Mouse (Mus musculus) gastrocnemius, postnatal 10 days (tissue): ENCODE measurements around the gene Pde4d. TPM values are rescaled to one million over a fixed set of nuclear protein-coding genes. Genes with fewer than 3 reads are reported as not detected.

Source experiments
- DNase-seq: peaks from one replicate; pipeline ENCODE4 v3.0.0; 2021; ENCODE audit warnings: mixed read lengths
- microRNA-seq, 2 experiments: library from miRNA; unstranded; fragments of <30 nt; microRNA quantifications; one replicate each; pipeline ENCODE4 v1.2.0; 2021
- total RNA-seq, 2 experiments: library from RNA; stranded (reverse); gene quantifications; 2 replicates each; pipeline ENCODE4 v1.2.3; 2021

The Pde4d gene
- total RNA-seq, 2 experiments from 2014 or later: 79.5 to 83.1 TPM

- no peak for DNase-seq
Observed at GRCm38 (mm10) chr13:109933554-109933953, 1483.8 kb downstream of the Pde4d start.

- no peak for DNase-seq
Observed at GRCm38 (mm10) chr13:109936866-109937265, 1487.1 kb downstream of the Pde4d start.

DNA sequence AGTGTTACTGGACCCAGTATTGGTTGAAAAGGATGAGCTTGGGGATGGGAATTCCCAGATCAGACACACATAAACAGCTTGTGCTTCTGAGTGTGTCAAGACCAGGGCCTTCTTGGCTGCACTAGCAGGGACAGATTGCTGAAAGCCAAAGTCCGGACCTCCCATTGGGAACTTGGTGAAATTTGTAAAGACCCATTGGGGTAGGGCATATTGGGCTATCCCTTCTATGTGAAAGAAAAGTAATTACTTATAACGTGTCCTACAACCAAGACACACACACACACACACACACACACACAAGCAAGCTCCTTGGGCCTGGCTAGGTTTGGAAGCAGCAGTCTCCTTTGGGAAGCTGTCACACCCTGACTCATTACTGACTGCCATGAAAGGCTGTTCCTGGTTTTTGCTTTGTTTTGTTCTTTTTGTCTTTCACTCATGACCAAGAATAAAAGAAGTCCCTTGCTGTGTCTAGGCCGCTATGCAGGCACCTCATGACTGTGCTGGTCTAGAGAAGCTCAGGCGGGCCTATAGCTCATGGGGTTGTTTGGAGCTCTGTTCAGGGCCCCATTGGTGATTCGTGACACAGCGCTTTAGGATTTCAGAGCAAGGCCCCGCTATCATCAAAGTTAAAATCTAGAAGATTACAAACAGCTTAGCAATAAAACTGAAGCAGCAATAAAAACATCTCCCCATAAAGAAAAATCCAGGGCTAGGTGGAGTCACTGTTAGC is 1495.2 kb downstream of the Pde4d start:
- DNase-seq: no peak

GRCm38 (mm10) chr13:109951466-109951865 is 1501.7 kb downstream of the Pde4d start:
- peak; percentile 43 for DNase-seq

- no peak for DNase-seq
Observed at GRCm38 (mm10) chr13:109954189-109954588, 1504.4 kb downstream of the Pde4d start.

- DNase-seq: no peak
Observed at GRCm38 (mm10) chr13:109957953-109958352, 1508.2 kb downstream of the Pde4d start.

DNA sequence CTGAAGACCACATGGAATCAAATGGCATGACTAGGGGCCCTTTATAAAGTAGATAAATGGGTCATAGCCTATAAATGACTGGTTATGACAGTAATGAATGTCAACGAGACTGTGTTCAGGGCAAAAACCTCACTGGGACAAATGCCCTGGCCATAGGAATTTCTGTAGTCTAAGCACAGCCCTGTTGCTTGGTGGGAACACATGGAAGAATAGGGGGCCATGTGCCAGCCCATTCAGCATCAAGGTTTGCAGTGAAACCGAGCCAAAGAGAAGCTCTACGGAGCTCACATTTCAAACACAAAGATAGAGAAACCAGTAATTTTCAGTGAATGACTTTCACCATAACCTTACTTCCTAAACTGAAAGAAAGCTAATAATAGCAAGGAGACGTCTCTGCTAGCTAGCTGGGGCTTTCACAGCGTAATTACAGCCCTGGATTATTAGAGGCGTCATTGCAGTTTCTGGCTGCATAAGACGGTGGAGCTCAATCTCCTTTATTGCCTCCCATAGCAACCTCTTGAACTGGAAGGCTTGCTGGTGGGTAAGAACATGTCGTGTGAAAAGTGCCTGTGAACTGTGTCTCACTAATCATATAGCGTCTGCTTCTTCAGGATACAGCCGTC is 1533.2 kb downstream of the Pde4d start:
- DNase-seq: no peak

- DNase-seq: no peak
Observed at GRCm38 (mm10) chr13:109985411-109985810, 1535.7 kb downstream of the Pde4d start.

- DNase-seq: peak; percentile 47
Observed at GRCm38 (mm10) chr13:109985892-109986291, 1536.1 kb downstream of the Pde4d start.

DNA sequence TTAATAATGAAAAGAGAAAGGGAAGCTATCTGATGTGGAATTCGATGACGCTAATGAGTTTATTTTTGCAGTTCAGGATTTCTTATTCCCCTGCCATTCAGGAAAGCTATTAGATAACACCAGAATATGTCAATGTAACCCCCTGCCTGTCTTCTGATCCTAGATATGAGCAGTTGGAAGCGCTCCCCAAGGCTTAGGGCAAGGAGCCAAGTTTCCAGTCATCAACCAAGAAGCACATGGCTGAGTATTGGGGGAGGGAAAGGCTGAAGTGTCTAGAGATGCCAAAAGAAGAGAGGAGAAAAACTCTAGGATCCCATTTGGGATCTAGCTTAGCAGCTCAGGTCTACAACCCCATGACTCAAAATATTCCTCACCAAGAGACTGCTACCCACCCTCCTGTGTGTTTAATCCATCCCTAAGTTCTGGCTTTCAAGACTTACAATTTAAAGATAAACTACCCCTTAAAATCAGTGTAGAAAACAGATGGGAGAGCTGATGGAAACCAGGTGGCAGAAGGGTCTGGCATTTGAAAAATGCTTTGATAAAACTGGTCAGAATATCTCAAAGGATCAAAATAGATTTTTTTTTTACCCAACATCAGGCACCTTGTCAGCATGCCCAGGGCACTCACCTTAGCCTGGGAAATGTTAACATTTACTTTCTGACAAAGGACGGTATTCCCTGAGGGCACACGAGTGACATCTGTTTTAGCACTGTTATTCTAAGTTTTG is 1543.2 kb downstream of the Pde4d start:
- peak; percentile 63 for DNase-seq

DNA sequence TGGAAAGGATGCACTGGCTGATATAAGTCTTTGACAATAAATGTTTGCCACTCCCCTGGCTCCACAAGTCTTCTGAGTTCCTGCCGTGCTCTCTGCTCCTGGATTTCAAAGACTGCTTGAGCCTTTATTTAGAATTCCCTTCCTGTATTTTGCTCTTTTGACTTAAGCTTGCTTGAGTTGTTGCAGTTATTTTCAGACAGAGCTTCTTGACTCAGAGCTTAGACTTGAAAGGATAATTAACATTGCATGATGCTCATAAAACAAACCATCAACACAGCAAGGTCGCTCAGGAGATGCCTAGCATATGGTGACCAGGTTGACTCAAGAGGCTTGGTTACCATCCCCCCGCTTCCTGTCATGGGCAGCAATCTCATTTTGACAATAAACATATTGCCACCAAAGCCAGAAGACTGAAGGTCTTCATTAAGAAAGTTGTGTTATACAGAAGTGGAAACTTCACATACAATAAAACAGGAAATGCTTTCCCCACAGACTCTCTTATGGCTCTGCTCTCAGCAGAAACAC is 1544.6 kb downstream of the Pde4d start:
- DNase-seq: no peak

DNA sequence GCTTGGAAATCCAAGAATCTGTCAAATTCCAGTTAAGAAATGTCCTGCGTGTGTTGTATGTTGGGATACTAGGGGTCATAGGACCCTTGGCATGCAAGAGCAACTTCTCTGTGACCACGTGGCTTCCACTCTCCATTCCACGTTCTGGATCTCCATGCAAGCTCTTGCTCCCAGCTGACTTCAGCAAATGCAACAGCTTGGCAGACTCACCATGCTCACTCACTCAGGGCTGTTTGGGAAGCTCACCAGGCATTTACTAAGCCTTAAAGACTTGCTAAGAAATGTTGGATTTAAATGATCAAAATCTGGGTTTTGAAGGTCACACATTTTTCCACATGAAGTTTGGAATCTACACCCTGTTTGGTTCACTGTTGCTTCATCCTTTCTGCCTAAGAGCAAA is 1552.3 kb downstream of the Pde4d start:
- DNase-seq: no peak

Small RNAs within 50 kb of the gene (microRNA-seq; reads per million reads assigned to microRNA genes)
- gene Mir1904: 0 reads per million in 2 experiments
- gene Mir582: 3.3 to 7.6 reads per million in 2 experiments

Other genes starting within 250 kb of the Pde4d start
- 1 to 10 TPM in 1 of 2 experiments, under 1 TPM in 1; 0.97 to 1.3 TPM for gene Elovl7, start 235.5 kb upstream of the Pde4d start, total RNA-seq
- 1 to 10 TPM; 1.6 to 3.0 TPM for gene Depdc1b, start 133.6 kb upstream of the Pde4d start, total RNA-seq